Mouse (Mus musculus): Measurements from ENCODE around the gene Olfr898.

The Olfr898 gene

DNA sequence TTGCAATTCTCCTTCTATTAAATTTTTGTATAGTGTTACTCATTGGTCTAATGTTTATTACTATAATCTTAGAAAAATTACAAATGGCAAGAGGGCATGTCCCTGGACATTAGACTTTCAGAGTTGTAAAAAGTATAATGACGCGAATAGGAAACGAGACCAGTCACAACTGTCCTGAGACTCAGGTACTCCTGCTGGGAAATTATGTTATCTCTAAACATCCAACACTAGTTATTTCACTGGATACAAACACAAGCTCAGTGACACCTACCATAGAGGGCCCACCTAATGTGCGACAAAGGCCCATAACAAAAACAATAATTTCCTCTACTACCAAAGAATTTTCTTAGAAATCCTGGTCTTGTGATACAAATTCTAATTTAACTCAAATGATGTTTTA lies at the start of gene Olfr898:
Olfr898 (plus strand) TSS at position 301 of the 400 bp plus-strand sequence.
- CTCF ChIA-PET, result no interaction called here

DNA sequence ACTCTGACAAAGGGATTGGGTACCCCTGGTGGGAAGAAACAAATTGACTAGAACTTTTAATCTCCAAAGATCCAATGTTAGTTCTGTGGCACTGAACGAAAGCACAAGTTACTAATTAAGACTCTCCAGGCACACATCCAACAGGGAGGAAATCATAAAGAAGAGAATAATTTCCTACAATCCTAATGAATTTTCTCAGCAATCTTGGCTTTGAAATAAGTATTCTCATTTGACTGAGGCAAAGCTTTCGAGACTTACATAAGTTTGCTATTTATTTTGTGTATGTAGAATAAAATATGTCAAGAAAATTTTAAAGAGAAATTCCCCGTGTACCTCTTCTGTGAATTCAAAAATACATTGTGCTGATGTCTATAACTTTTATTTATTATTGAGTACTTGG lies 19.5 kb upstream of the Olfr898 start, which contains the start of gene Olfr25:
Olfr25 (plus strand) TSS at position 301 of the 400 bp plus-strand sequence.
- CTCF ChIA-PET, result no interaction called here

DNA sequence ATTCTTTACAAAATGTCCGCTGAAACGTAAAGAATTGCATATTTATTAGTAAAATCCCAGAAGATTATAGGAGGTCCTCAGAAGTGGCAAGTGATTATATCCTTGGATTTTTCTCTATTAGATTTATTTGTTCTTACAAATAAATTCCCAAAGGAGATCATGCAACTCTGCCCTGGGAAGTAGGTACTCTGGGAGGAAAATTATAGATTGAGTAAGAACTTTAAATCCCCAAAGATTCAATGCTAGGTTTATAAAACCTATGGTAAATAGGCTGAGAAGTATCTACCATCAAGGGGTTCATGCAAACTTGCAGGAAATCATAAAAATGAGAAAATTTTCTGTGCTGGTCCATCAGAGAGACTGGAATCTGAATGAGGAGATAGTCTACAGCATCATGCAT lies 18.4 kb downstream of the Olfr898 start, which contains the start of gene Olfr250:
Olfr250 (plus strand) TSS at position 301 of the 400 bp plus-strand sequence.
- CTCF ChIA-PET, result no interaction called here

DNA sequence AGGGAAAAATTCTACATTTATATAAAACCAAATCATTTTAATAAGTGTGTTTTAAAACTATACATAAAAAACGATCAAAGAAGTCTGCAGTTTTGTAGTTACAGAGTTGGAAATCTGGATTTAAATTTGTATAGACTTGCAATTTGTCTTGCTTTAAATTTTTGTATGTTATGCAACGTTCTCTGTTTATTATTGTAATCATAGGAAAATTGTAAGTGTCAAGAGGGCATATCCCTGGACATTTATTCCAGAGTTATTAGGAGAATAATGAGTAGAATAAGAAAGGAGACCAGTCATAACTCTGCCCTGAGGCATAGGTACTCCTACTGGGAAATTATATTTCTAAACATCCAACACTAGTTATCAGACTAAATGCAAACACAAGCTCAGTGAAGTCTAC lies 28.6 kb downstream of the Olfr898 start, which contains the start of gene Olfr251:
Olfr251 (plus strand) TSS at position 301 of the 400 bp plus-strand sequence.
- CTCF ChIA-PET, result no interaction called here

DNA sequence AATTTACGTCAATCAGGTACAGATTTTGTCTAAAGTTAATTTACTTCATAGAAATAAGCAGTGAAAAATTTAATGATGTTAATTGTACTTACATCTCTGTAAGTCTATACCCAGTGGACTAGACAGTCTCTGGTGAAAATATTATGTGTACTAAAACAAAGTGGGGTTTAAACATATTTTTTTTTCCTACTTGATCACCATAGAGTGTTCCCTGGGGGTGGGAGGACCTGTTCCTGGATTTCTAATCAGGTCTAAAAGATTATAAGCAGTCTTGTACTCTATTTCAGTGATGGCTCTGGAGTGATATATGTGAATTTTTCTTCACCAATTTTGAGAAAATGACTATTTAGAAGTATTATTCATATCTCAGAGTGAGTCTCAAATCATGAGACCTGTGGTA lies 53.2 kb downstream of the Olfr898 start, which contains the start of gene Olfr147:
Olfr147 (plus strand) TSS at position 301 of the 400 bp plus-strand sequence.
- CTCF ChIA-PET, result no interaction called here

Data from spleen, embryonic (tissue).